Mouse (Mus musculus): Measurements from ENCODE around the gene Gm15107.
"Not testable (repeated sequence)": the region's sequence is repeated elsewhere in the genome, so short reads cannot be mapped to it uniquely, and the experiment has no call there.

Gene Gm15107

GRCm38 (mm10) chrX:148180424-148180823 is at the start of gene Gm15107:
Gene Gm15107, plus strand, starts transcription at chrX:148180724.
- DNase-seq (ENCODE audit: low spot score), result not testable (repeated sequence)
